Mouse (Mus musculus) neural tube, embryonic 11.5 days (tissue): Measurements from ENCODE around the gene Mmachc. TPM values are rescaled to one million over a fixed set of nuclear protein-coding genes. Genes with fewer than 3 reads are reported as not detected.
"Not testable (repeated sequence)": the region's sequence is repeated elsewhere in the genome, so short reads cannot be mapped to it uniquely, and the experiment has no call there.

ENCODE experiments used
- ATAC-seq: fragments of 200-750 bp; cut with Nextera tagmentation; 2 replicates; pipeline ENCODE4 v1.8.0; 2017; ENCODE audit warnings: moderate number of reproducible peaks, mild to moderate bottlenecking, moderate TSS enrichment, moderate library complexity; ENCODE audit not compliant: insufficient read depth, low FRiP score, low TSS enrichment
- DNase-seq: peaks from one replicate; pipeline ENCODE4 v3.0.0-alpha.2; 2015; ENCODE audit warnings: low spot score
- H3K27ac ChIP-seq: fragments of 300-500 bp; sonication (generic); 2 replicates; pipeline ENCODE4 v1.5.1; 2014; ENCODE audit warnings: low read depth, mild to moderate bottlenecking, low read length
- H3K27me3 ChIP-seq: fragments of 300-500 bp; sonication (generic); 2 replicates; pipeline ENCODE4 v1.6.1; 2014; ENCODE audit warnings: mild to moderate bottlenecking, low read length, mixed read lengths; ENCODE audit not compliant: control insufficient read depth, insufficient read depth
- H3K36me3 ChIP-seq: fragments of 300-500 bp; sonication (generic); 2 replicates; pipeline ENCODE4 v1.6.1; 2014; ENCODE audit warnings: mild to moderate bottlenecking, low read length, moderate library complexity, mixed read lengths; ENCODE audit not compliant: control insufficient read depth, insufficient read depth
- H3K4me1 ChIP-seq: fragments of 300-500 bp; sonication (generic); 2 replicates; pipeline ENCODE4 v1.6.1; 2014; ENCODE audit warnings: low read length, mixed read lengths; ENCODE audit not compliant: control insufficient read depth, insufficient read depth
- H3K4me2 ChIP-seq: fragments of 300-500 bp; sonication (generic); 2 replicates; pipeline ENCODE4 v1.6.1; 2014; ENCODE audit warnings: low read depth, mild to moderate bottlenecking, moderate library complexity
- H3K4me3 ChIP-seq: fragments of 300-500 bp; sonication (generic); 2 replicates; pipeline ENCODE4 v1.5.1; 2014; ENCODE audit warnings: low read depth, low read length
- H3K9ac ChIP-seq: fragments of 300-500 bp; sonication (generic); 2 replicates; pipeline ENCODE4 v1.6.1; 2014; ENCODE audit warnings: mild to moderate bottlenecking, low read length
- H3K9me3 ChIP-seq: fragments of 300-500 bp; sonication (generic); 2 replicates; pipeline ENCODE4 v1.6.1; 2016; ENCODE audit warnings: low read length; ENCODE audit not compliant: control insufficient read depth
- WGBS: fragments of 180-500 bp; shearing (Covaris S2); extraction: QIAGEN DNeasy Blood & Tissue Kit; methylation state at CpG from one replicate; pipeline ENCODE4 v1.1.7; 2014; 5-methylcytosine and 5-hydroxymethylcytosine counted together
- polyA plus RNA-seq: library from polyadenylated mRNA; unstranded; fragments of >200 nt; fragmentation: Nextera tagmentation; extraction: Ambion mirVana; gene quantifications from 2 replicates; pipeline ENCODE4 v1.2.1, GENCODE M21; 2014

Gene Mmachc
- polyA plus RNA-seq, 1 experiment from 2014 or later, result 17.6 TPM

- Histone ChIP-seq H3K9me3 (no peaks in the 10 kb centered on the region), H3K27ac (no peak overlapping the region), H3K4me1 (no peaks in the 10 kb centered on the region), H3K27me3 (no peaks in the 10 kb centered on the region), H3K4me2 (no peak overlapping the region), H3K36me3 (no peaks in the 10 kb centered on the region), H3K4me3 (no peak overlapping the region), H3K9ac (no peak overlapping the region)
- 72% methylated on average over 3 of the region's 3 CpGs for WGBS
- DNase-seq, result no peak
- ATAC-seq, result no peak
Observed at GRCm38 (mm10) chr4:116668145-116668544, 40.1 kb downstream of the Mmachc start.

- Histone ChIP-seq H3K27me3 (no peaks in the 10 kb centered on the region), H3K4me1 (no peaks in the 10 kb centered on the region), H3K4me2 (no peak overlapping the region), H3K36me3 (no peaks in the 10 kb centered on the region), H3K27ac (no peak overlapping the region), H3K4me3 (no peak overlapping the region), H3K9me3 (no peaks in the 10 kb centered on the region), H3K9ac (no peak overlapping the region)
- DNase-seq, result no peak
- 76% methylated on average over 4 of the region's 4 CpGs for WGBS
- no peak for ATAC-seq
Observed at GRCm38 (mm10) chr4:116666625-116667024, 41.6 kb downstream of the Mmachc start.

DNA sequence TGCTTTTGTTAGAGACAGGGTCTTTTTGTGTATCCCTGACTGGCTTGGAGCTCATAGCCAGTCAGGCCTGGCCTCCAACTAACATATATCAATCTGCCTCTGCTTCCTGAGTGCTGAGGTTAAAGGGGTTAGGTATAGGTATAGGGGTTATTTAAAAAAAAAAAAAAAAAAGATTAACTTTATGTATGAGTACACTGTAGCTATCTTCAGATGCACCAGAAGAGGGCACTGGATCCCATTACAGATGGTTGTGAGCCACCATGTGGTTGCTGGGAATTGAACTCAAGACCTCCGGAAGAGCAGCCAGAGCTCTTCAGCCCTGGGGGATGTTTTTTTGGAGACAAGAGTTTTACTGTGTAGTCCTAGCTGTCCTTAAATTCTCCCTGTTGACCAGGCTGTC is 46.2 kb downstream of the Mmachc start:
- no peak overlapping the region for H3K4me2 ChIP-seq
- H3K36me3 ChIP-seq, result no peaks in the 10 kb centered on the region
- H3K27me3 ChIP-seq, result no peaks in the 10 kb centered on the region
- H3K9me3 ChIP-seq, result no peaks in the 10 kb centered on the region
- no peak for DNase-seq
- H3K4me1 ChIP-seq, result no peaks in the 10 kb centered on the region
- WGBS, result 83% methylated on average over 1 of the region's 1 CpGs
- H3K9ac ChIP-seq, result no peak overlapping the region
- H3K27ac ChIP-seq, result no peak overlapping the region
- no peak overlapping the region for H3K4me3 ChIP-seq
- no peak for ATAC-seq

GRCm38 (mm10) chr4:116660829-116661228 is 47.4 kb downstream of the Mmachc start:
- no peaks in the 10 kb centered on the region for H3K4me1 ChIP-seq
- DNase-seq (no peak), ATAC-seq (no peak)
- H3K4me3 ChIP-seq, result no peak overlapping the region
- H3K27me3 ChIP-seq, result no peaks in the 10 kb centered on the region
- no peak overlapping the region for H3K9ac ChIP-seq
- no peak overlapping the region for H3K4me2 ChIP-seq
- H3K27ac ChIP-seq, result no peak overlapping the region
- 82% methylated on average over 6 of the region's 6 CpGs for WGBS
- H3K9me3 ChIP-seq, result no peaks in the 10 kb centered on the region
- no peaks in the 10 kb centered on the region for H3K36me3 ChIP-seq

DNA sequence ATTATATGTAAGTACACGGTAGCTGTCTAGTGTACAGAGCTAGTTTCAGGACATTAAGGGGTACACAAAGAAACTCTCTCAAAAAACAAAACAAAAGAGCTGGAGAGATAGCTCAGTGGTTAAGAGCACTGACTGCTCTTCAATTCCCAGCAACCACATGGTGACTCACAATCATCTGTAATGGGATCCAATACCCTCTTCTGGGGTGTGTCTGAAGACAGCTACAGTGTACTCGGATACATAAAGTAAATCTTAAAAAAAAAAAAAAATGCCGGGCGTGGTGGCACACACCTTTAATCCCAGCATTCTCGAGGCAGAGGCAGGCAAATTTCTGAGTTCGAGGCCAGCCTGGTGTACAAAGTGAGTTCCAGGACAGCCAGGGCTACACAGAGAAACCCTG is 48.3 kb downstream of the Mmachc start:
- not testable (repeated sequence) for H3K27me3 ChIP-seq, H3K4me3 ChIP-seq, H3K9me3 ChIP-seq, H3K4me1 ChIP-seq, DNase-seq, H3K4me2 ChIP-seq, H3K36me3 ChIP-seq, ATAC-seq, H3K9ac ChIP-seq, H3K27ac ChIP-seq
- 90% methylated on average over 6 of the region's 6 CpGs for WGBS

GRCm38 (mm10) chr4:116659474-116659873 is 48.7 kb downstream of the Mmachc start:
- no peak overlapping the region for H3K4me3 ChIP-seq
- no peak overlapping the region for H3K27ac ChIP-seq
- no peaks in the 10 kb centered on the region for H3K9me3 ChIP-seq
- H3K27me3 ChIP-seq, result no peaks in the 10 kb centered on the region
- whole genome bisulfite sequencing, result 79% methylated on average over 2 of the region's 2 CpGs
- no peak overlapping the region for H3K9ac ChIP-seq
- ATAC-seq (no peak), DNase-seq (no peak)
- no peaks in the 10 kb centered on the region for H3K4me1 ChIP-seq
- H3K4me2 ChIP-seq, result no peak overlapping the region
- H3K36me3 ChIP-seq, result no peaks in the 10 kb centered on the region

GRCm38 (mm10) chr4:116657971-116658370 is 50.2 kb downstream of the Mmachc start:
- ATAC-seq (no peak), DNase-seq (no peak)
- Histone ChIP-seq H3K4me2 (no peak overlapping the region), H3K27me3 (no peaks in the 10 kb centered on the region), H3K36me3 (no peaks in the 10 kb centered on the region), H3K4me1 (no peaks in the 10 kb centered on the region), H3K9ac (no peak overlapping the region), H3K4me3 (no peak overlapping the region), H3K9me3 (no peaks in the 10 kb centered on the region), H3K27ac (no peak overlapping the region)
- 46% methylated on average over 3 of the region's 3 CpGs for WGBS

DNA sequence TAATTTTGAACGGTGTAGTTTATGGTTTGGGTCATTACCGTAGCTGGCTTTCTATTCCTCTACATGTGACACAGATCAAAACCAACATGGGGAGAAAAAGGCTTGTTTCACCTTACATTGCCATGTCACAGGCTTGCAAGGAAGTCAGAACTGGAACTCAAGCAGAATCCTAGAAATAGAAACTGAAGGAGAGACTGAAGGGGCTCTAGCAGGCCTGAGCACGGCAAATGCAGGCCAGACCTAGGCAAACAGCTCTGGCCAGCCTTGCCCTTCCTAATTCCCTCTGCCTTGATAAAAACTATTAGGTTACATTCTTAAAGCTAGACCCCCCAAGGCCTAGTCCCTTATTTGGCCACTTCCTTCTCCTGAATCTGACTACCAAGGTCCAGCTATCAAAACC is 52.5 kb downstream of the Mmachc start:
- Histone ChIP-seq H3K27me3 (no peaks in the 10 kb centered on the region), H3K9ac (no peak overlapping the region), H3K4me1 (no peaks in the 10 kb centered on the region), H3K4me2 (no peak overlapping the region), H3K9me3 (no peaks in the 10 kb centered on the region), H3K36me3 (no peaks in the 10 kb centered on the region), H3K4me3 (no peak overlapping the region), H3K27ac (no peak overlapping the region)
- 72% methylated on average over 3 of the region's 3 CpGs for WGBS
- DNase-seq (no peak), ATAC-seq (no peak)

DNA sequence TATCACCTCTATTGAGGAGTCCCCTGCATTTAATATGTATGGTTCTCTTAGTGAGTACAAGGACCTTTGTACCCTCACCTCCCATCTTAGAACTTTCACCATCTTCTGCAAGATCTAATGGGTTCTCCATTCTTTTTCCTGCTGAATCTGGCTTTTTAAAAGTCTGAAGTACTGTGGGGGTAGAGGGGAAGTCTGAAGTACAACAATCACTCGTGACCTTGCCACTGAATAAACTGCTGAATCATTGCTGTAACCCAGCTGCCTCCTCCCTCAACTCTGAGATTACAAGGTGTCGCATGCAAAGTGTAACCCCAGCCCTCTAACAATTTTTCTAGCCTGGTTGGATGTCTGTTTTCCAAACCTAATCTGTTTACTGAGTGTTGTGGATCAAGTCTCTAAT is 53.1 kb downstream of the Mmachc start:
- H3K4me2 ChIP-seq, result no peak overlapping the region
- H3K9me3 ChIP-seq, result no peaks in the 10 kb centered on the region
- DNase-seq, result no peak
- no peak overlapping the region for H3K27ac ChIP-seq
- H3K4me3 ChIP-seq, result no peak overlapping the region
- H3K4me1 ChIP-seq, result 0 out of 2 replicates have a peak, but pooled peaks cover 2% of the 10 kb centered on the region
- no peaks in the 10 kb centered on the region for H3K36me3 ChIP-seq
- no peak overlapping the region for H3K9ac ChIP-seq
- H3K27me3 ChIP-seq, result no peaks in the 10 kb centered on the region
- 70% methylated on average over 2 of the region's 2 CpGs for WGBS
- ATAC-seq, result no peak
